Mouse (Mus musculus): ENCODE data around the gene Olfr107. TPM values are rescaled to one million over a fixed set of nuclear protein-coding genes. Genes with fewer than 3 reads are reported as not detected.

Gene Olfr107
- not detected in 2 replicates for polyA plus RNA-seq (2015; fragmentation: Nextera tagmentation; extraction: Ambion mirVana)

DNA sequence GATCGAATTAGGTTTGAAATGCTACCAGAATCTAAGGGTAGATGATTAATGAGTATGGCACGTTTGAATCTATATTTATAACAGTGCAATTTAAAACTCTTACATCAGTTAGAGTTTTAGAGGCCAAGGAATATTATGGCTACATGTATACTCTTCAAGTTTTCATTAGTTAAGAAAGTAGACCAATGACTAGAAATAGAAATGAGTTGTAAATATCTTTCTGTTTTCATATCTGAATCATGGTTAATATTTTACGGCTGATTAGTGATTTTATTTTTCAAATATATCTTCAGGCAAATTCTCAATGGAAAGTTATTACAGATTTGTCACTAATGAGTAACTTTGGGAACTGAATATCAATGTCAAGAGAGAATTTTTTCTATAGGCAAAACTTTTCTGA lies at the start of gene Olfr107:
Olfr107 (plus strand) TSS at position 301 of the 400 bp plus-strand sequence.
- H3K4me1 ChIP-seq, result no peaks in the 10 kb centered on the region
- H3K36me3 ChIP-seq, result no peaks in the 10 kb centered on the region
- no peak within 1 kb of the TSS for H3K27ac ChIP-seq
- no peak within 1 kb of the TSS for H3K4me3 ChIP-seq
- no peaks in the 10 kb centered on the region for H3K27me3 ChIP-seq
- H3K4me2 ChIP-seq, result no peak within 1 kb of the TSS
- H3K9me3 ChIP-seq, result no peaks in the 10 kb centered on the region
- 70% methylated on average over 3 of the region's 3 CpGs for WGBS
- no peak for ATAC-seq (ENCODE audit: insufficient number of reproducible peaks, low FRiP score, low TSS enrichment, low read depth)
- no peak within 1 kb of the TSS for H3K9ac ChIP-seq

GRCm38 (mm10) chr17:37359282-37359681 lies 39.7 kb upstream of the Olfr107 start, which contains the start of gene Olfr104-ps:
Gene Olfr104-ps (plus strand): TSS chr17:37359582.
- Histone ChIP-seq H3K36me3 (no peaks in the 10 kb centered on the region), H3K9ac (no peak within 1 kb of the TSS), H3K27me3 (no peaks in the 10 kb centered on the region), H3K9me3 (no peaks in the 10 kb centered on the region), H3K4me1 (no peaks in the 10 kb centered on the region), H3K4me3 (no peak within 1 kb of the TSS), H3K4me2 (no peak within 1 kb of the TSS), H3K27ac (no peak within 1 kb of the TSS)
- ATAC-seq (ENCODE audit: insufficient number of reproducible peaks, low FRiP score, low TSS enrichment, low read depth), result no peak

DNA sequence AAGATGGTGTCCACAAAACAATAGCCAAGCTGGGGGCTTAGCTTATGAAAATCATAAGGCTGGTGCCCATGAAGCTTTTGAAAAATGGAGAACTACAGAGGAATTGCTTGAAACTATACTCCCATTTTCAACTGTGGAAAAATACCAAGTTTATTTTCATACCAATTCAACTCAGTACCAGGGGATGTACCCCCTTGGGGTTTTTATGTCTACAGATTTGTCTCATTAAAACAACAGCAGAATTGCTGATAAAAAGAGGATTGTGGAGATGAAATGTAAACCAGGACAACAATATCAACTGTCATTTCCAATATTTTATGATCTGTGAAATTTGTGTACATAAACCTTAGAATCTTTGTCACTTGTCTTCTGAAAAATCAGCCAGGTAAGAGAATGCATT lies 20.3 kb upstream of the Olfr107 start, which contains the start of gene Olfr105-ps:
Olfr105-ps (plus strand) TSS at position 301 of the 400 bp plus-strand sequence.
- Histone ChIP-seq H3K9me3 (no peaks in the 10 kb centered on the region), H3K27ac (no peak within 1 kb of the TSS), H3K4me3 (no peak within 1 kb of the TSS), H3K27me3 (no peaks in the 10 kb centered on the region), H3K4me1 (no peaks in the 10 kb centered on the region), H3K36me3 (no peaks in the 10 kb centered on the region), H3K9ac (no peak within 1 kb of the TSS), H3K4me2 (no peak within 1 kb of the TSS)
- ATAC-seq (ENCODE audit: insufficient number of reproducible peaks, low FRiP score, low TSS enrichment, low read depth), result no peak

- Histone ChIP-seq H3K4me3 (no peak within 1 kb of the TSS), H3K4me2 (no peak within 1 kb of the TSS), H3K36me3 (no peaks in the 10 kb centered on the region), H3K9me3 (no peaks in the 10 kb centered on the region), H3K27ac (no peak within 1 kb of the TSS), H3K9ac (no peak within 1 kb of the TSS), H3K27me3 (no peaks in the 10 kb centered on the region), H3K4me1 (no peaks in the 10 kb centered on the region)
- ATAC-seq (ENCODE audit: insufficient number of reproducible peaks, low FRiP score, low TSS enrichment, low read depth), result no peak
- WGBS, result 60% methylated on average over 1 of the region's 1 CpGs
These were observed 8.9 kb upstream of the Olfr107 start, which contains the start of gene Olfr106-ps for GRCm38 (mm10) chr17:37390093-37390492. Gene Olfr106-ps (plus strand): TSS chr17:37390393.

DNA sequence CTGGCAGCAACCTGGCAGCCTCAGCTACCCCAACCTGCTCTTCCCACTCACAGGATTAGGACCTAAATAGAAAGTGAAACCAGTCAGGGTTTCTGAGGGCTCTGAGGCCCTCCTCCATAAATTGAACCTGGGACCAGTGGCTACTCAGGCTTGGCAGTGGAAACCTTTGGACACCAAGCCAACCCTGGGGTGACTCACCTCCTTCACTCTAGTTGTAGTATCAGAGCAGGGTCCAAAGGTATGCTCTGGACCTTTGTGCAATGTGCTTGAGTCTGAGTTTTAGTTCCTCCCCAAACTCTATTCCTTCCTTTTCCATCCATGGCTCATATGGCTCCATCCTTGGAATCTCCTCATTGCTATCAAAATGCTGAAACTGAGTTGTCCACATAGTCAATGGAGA lies 14.4 kb downstream of the Olfr107 start:
- Histone ChIP-seq H3K36me3 (no peaks in the 10 kb centered on the region), H3K9me3 (0 out of 2 replicates have a peak, but pooled peaks cover 3% of the 10 kb centered on the region), H3K4me2 (no peak overlapping the region), H3K4me1 (no peaks in the 10 kb centered on the region), H3K27ac (no peak overlapping the region), H3K9ac (no peak overlapping the region), H3K27me3 (no peaks in the 10 kb centered on the region), H3K4me3 (no peak overlapping the region)
- no peak for ATAC-seq (ENCODE audit: insufficient number of reproducible peaks, low FRiP score, low TSS enrichment, low read depth)

- Histone ChIP-seq H3K36me3 (no peaks in the 10 kb centered on the region), H3K27ac (no peak within 1 kb of the TSS), H3K4me2 (no peak within 1 kb of the TSS), H3K9me3 (no peaks in the 10 kb centered on the region), H3K4me3 (no peak within 1 kb of the TSS), H3K9ac (no peak within 1 kb of the TSS), H3K4me1 (no peaks in the 10 kb centered on the region), H3K27me3 (no peaks in the 10 kb centered on the region)
- WGBS, result 80% methylated on average over 1 of the region's 1 CpGs
- no peak for ATAC-seq (ENCODE audit: insufficient number of reproducible peaks, low FRiP score, low TSS enrichment, low read depth)
These were observed 46.2 kb downstream of the Olfr107 start, which contains the start of gene Olfr108 for GRCm38 (mm10) chr17:37445180-37445579. Gene Olfr108 (plus strand): TSS chr17:37445480.

Other genes starting within 250 kb of the Olfr107 start
- not detected in 2 replicates for gene Olfr93, start 237.7 kb upstream of the Olfr107 start, polyA plus RNA-seq (2015; fragmentation: Nextera tagmentation; extraction: Ambion mirVana)
- gene Ubd, start 205.3 kb upstream of the Olfr107 start, polyA plus RNA-seq (2015; fragmentation: Nextera tagmentation; extraction: Ambion mirVana), result not detected in 2 replicates
- gene Olfr94, start 198.2 kb upstream of the Olfr107 start, polyA plus RNA-seq (2015; fragmentation: Nextera tagmentation; extraction: Ambion mirVana), result 0.12 and 0.14 TPM in 2 replicates
- gene Olfr95, start 186.1 kb upstream of the Olfr107 start, polyA plus RNA-seq (2015; fragmentation: Nextera tagmentation; extraction: Ambion mirVana), result not detected in 2 replicates
- not detected in 2 replicates for gene Olfr96, start 179.1 kb upstream of the Olfr107 start, polyA plus RNA-seq (2015; fragmentation: Nextera tagmentation; extraction: Ambion mirVana)
- gene Olfr97, start 161.9 kb upstream of the Olfr107 start, polyA plus RNA-seq (2015; fragmentation: Nextera tagmentation; extraction: Ambion mirVana), result not detected in 2 replicates
- gene Olfr98, start 135.5 kb upstream of the Olfr107 start, polyA plus RNA-seq (2015; fragmentation: Nextera tagmentation; extraction: Ambion mirVana), result not detected in 2 replicates
- 1.9 and 3.3 TPM in 2 replicates for gene H2-M3, start 129.0 kb upstream of the Olfr107 start, polyA plus RNA-seq (2015; fragmentation: Nextera tagmentation; extraction: Ambion mirVana)
- not detected in 2 replicates for gene Olfr99, start 115.8 kb upstream of the Olfr107 start, polyA plus RNA-seq (2015; fragmentation: Nextera tagmentation; extraction: Ambion mirVana)
- not detected in 2 replicates for gene Olfr101, start 94.9 kb upstream of the Olfr107 start, polyA plus RNA-seq (2015; fragmentation: Nextera tagmentation; extraction: Ambion mirVana)
- gene Olfr102, start 82.2 kb upstream of the Olfr107 start, polyA plus RNA-seq (2015; fragmentation: Nextera tagmentation; extraction: Ambion mirVana), result not detected in 2 replicates
- gene Olfr103, start 59.5 kb upstream of the Olfr107 start, polyA plus RNA-seq (2015; fragmentation: Nextera tagmentation; extraction: Ambion mirVana), result not detected in 2 replicates
- not detected in 2 replicates for gene Olfr104-ps, start 39.6 kb upstream of the Olfr107 start, polyA plus RNA-seq (2015; fragmentation: Nextera tagmentation; extraction: Ambion mirVana)
- gene Olfr105-ps, start 20.2 kb upstream of the Olfr107 start, polyA plus RNA-seq (2015; fragmentation: Nextera tagmentation; extraction: Ambion mirVana), result not detected in 2 replicates
- gene Olfr106-ps, start 8.8 kb upstream of the Olfr107 start, polyA plus RNA-seq (2015; fragmentation: Nextera tagmentation; extraction: Ambion mirVana), result not detected in 2 replicates
- gene Olfr108, start 46.3 kb downstream of the Olfr107 start, polyA plus RNA-seq (2015; fragmentation: Nextera tagmentation; extraction: Ambion mirVana), result not detected in 2 replicates
- not detected in 2 replicates for gene Olfr109, start 59.7 kb downstream of the Olfr107 start, polyA plus RNA-seq (2015; fragmentation: Nextera tagmentation; extraction: Ambion mirVana)
- gene H2-M2, start 84.3 kb downstream of the Olfr107 start, polyA plus RNA-seq (2015; fragmentation: Nextera tagmentation; extraction: Ambion mirVana), result not detected in 2 replicates
- not detected in 2 replicates for gene Olfr110, start 93.2 kb downstream of the Olfr107 start, polyA plus RNA-seq (2015; fragmentation: Nextera tagmentation; extraction: Ambion mirVana)
- gene Olfr111, start 108.8 kb downstream of the Olfr107 start, polyA plus RNA-seq (2015; fragmentation: Nextera tagmentation; extraction: Ambion mirVana), result not detected in 2 replicates
- not detected in 2 replicates for gene Olfr112, start 170.2 kb downstream of the Olfr107 start, polyA plus RNA-seq (2015; fragmentation: Nextera tagmentation; extraction: Ambion mirVana)
- gene Olfr113, start 178.4 kb downstream of the Olfr107 start, polyA plus RNA-seq (2015; fragmentation: Nextera tagmentation; extraction: Ambion mirVana), result not detected in 2 replicates
- not detected in 2 replicates for gene Olfr114, start 193.5 kb downstream of the Olfr107 start, polyA plus RNA-seq (2015; fragmentation: Nextera tagmentation; extraction: Ambion mirVana)
- not detected in 2 replicates for gene Olfr115, start 227.9 kb downstream of the Olfr107 start, polyA plus RNA-seq (2015; fragmentation: Nextera tagmentation; extraction: Ambion mirVana)
- not detected in 2 replicates for gene Olfr116, start 228.0 kb downstream of the Olfr107 start, polyA plus RNA-seq (2015; fragmentation: Nextera tagmentation; extraction: Ambion mirVana)